Mouse (Mus musculus) urinary bladder, postnatal 25 days (tissue): ENCODE data around the gene Hsf2bp.
A peak's percentile ranks its signal among the peaks of the same experiment; 100 is the strongest.
"Not testable (repeated sequence)": the region's sequence is repeated elsewhere in the genome, so short reads cannot be mapped to it uniquely, and the experiment has no call there.

ENCODE experiments used
- DNase-seq: peaks from one replicate; pipeline ENCODE4 v3.0.0; 2022; ENCODE audit warnings: low spot score

The Hsf2bp gene

DNA sequence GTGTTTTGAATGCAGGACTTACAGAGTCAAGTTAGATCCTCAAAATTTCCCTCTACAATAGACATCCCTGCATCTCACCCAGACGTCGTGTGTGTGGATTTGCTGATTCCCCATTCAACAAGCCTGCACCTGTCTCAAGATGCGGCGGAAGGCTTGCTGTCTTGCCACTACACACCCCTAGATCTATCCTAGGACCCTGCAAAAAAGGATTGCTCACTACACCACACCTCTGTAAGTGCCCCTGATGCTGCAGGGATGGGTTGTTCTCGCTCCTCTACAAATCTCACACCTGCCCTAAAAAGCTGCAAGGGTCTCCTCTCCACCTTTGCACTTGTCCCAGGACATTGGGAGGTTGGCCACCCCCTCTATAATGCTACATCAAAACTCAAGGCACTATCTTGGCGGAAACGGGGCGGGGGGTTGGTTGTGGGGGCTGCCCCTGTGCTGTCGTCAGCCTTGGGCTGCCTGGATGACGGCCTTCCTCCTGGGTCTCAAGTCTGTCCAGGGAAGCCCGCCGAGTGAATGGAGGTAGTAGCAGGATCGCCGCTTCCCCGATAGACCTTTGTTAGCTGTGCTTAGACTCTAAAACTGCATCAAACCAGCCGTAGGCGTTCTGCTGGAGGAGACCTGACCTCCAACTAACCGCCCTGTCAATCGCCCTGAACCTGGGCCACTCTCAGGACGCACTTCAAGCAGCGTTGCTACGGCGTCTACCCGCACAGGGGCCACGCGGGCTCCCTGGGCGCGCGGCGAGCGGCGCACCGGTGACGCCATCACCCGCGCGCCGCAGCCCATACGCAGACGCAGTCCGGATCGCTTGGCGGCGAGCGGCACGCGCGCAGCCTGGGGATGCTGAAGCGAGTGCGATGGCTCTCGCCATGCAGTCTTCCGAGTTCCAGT lies at the start of gene Hsf2bp, which contains the start of gene Rrp1b:
Gene Hsf2bp, minus strand, starts transcription at position 741 of the 900 bp plus-strand sequence.
Gene Rrp1b, plus strand, starts transcription at position 492 of the 900 bp plus-strand sequence.
- DNase-seq, result peak; percentile 75

GRCm38 (mm10) chr17:32083351-32083750 lies 47.2 kb upstream of the Hsf2bp start:
- DNase-seq, result no peak

DNA sequence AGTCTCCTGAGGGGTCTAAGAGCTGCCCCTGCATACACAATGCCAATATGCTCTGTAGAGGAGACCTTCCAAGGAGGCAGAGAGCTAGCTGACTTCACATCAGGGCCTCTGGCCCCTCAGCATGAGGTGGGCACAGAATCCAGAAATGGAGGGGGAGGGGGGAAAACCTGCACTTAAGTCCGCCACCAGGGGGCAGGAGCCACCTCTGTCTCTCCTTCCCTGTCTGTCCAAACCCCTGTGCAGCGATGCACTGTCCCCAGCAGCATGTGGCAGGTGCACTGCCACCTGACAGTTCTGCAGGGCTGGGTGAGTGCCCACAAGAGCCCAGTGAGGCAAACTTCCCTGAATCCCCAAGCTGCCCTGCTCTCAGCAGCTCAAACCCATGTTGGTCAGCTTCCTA lies 39.0 kb upstream of the Hsf2bp start:
- DNase-seq, result peak; percentile 48

GRCm38 (mm10) chr17:32074658-32075057 lies 38.5 kb upstream of the Hsf2bp start:
- DNase-seq, result no peak

DNA sequence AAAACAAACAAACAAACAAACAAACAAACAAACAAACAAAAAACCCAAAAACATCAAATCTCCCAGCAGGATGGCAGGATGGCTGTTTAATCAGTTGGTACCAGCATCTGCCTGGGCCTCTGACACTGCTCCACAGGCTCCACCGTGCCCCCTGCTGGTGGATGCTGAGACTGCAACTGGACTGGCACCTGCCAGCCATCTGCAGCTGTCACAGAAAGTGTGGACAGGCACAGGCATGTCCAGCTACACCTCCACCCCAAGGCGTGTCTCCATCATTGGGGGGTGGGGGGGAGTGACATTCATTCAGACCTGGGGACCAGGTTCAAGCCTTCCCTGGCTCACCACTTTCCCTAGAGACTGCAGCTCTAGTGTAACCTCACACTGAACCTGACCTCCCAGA lies 37.2 kb upstream of the Hsf2bp start:
- peak; percentile 90 for DNase-seq

- DNase-seq, result no peak
Measured at GRCm38 (mm10) chr17:32068810-32069209, 32.7 kb upstream of the Hsf2bp start.

DNA sequence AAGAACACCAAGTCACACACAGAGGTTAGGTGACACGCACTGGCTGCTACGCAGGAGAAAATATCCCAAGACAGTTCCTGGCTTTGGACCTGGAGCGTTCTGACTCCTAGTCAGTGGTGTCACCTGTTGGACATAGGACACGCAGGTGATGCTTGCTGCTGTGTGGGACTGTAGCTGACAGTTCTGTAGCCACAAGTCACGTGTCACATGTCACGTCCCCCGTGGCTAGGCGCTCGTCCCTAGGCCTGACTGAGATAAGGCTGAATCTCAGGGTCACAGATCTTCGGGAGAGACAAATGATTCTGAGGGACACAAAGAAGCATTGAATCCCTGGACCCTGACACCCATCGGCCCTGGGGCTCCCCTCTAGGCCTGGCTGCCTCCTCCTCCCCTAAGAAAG lies 32.2 kb upstream of the Hsf2bp start:
- no peak for DNase-seq

- no peak for DNase-seq
Measured at GRCm38 (mm10) chr17:32067541-32067940, 31.4 kb upstream of the Hsf2bp start.

DNA sequence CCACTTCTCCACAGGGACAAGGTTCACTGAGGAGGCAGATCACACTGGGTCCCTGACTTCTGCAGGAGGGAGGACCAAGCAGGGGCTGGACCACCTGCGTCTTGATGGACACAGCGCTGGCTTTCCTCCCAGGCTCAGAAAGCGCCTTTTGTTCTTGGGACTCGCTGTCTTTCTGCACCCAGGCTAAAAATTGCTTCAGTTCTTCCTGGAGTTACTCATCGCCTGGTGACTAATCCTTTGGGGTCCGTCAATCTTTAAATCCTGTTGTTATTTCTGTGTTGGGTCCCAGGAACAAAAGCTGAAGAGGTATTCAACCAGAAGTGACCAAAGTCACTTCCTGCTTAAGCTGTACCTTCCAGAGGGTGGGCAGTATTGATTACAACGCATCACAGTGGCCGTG lies 28.6 kb upstream of the Hsf2bp start:
- not testable (repeated sequence) for DNase-seq

GRCm38 (mm10) chr17:32063654-32064053 lies 27.5 kb upstream of the Hsf2bp start:
- DNase-seq, result no peak

DNA sequence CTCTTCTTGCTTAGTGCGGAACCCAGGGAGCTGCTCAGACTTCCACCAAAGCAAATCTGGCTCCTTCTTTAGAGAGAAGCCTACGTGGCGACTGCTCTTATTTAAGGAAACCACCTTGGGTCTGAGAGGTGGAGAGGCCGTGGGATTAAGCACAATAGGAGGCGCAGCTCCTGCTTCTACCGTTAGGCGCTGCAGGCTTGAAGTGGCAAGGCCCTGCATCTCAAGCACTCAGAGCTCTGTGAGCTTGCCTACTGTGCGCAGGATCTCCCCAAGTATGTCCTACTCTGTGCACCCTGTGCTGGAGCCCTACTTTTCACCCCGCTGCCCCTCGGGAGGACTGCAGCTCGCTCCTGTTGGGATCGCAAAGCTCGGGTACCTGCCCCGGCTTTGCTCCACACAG lies 25.1 kb upstream of the Hsf2bp start:
- DNase-seq, result no peak

GRCm38 (mm10) chr17:32059084-32059483 lies 22.9 kb upstream of the Hsf2bp start:
- DNase-seq, result no peak

DNA sequence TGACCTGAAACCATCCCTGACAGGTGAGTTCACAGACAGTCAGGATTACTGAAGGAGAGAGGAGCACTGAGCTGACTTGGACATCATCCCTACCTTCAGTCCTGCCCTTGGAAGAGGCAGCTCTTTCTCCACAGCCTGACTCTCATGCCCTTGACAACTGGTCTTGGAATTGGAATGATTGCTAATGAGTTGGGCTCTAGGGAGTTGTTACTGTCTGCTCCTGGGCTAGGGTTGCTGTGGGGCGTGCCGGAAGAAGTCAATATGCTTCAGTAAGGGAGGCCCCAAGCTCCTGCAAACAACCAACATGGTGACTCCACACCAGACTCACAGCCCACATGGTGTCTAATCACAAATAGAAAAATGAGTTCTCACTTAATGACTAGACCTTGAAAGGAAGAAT lies 21.7 kb upstream of the Hsf2bp start:
- DNase-seq, result no peak

- DNase-seq, result no peak
Measured at GRCm38 (mm10) chr17:32053677-32054076, 17.5 kb upstream of the Hsf2bp start.

DNA sequence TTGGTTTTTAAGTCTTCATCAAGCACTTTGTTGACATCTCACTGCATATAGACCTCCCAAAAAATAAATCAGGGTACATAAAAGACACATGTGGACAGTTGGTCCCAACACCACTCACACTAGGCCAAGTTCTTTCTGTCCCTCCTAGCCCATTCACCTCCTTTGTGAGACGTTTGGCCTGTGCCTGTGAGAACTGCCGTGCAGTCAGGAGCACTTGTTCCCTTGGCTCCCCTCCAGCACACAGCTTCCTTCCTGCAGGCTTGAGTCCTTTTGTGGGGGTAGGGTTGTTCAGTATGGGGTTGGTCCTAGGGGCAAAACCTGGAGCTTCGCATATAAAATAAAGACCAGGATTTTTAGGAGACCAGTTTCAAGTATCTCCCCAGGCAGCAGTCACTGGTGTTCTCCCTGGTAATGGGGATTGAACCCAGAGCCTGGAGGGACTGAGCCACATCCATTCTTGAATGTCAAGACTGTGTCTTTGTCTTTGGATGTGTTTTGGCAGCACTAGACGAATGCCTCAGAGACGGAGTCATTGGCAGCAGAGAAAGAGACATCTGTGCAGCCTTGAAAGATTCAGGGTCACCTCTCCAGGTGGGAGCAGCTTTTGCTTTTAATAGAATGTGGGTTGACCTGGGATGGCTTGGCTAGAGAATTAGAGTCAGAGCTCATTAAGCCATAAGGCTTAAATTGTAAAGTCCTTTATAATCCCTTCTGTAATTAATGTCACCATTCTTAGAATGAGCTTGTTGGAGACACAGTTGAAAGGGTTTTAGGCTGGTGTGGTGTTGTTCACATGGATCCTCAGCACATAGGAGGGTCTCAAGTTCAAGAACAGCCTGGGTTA lies 16.3 kb upstream of the Hsf2bp start:
- DNase-seq, result no peak

- DNase-seq, result no peak
Measured at GRCm38 (mm10) chr17:32050609-32051008, 14.5 kb upstream of the Hsf2bp start.

GRCm38 (mm10) chr17:32049914-32050313 lies 13.8 kb upstream of the Hsf2bp start:
- DNase-seq, result no peak

DNA sequence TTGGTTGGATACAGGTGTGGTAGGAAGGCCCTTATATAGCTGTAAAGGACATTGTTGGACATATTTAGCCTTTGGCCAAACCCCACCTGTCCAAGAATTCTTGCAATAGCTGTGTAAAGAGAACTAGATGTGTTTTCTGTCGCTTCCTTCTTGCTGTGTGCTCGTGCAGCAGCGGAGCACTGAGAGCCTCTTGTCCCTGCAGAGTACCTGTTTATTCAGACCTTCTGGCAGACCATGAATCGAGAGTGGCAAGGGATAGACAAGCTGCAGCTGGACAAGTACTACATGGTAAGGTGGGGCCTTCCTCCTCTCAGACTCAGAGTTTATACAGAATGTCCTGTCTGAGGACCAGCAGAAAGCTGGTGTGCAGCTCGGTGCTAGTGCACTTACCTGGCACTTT lies 12.2 kb upstream of the Hsf2bp start:
- no peak for DNase-seq

DNA sequence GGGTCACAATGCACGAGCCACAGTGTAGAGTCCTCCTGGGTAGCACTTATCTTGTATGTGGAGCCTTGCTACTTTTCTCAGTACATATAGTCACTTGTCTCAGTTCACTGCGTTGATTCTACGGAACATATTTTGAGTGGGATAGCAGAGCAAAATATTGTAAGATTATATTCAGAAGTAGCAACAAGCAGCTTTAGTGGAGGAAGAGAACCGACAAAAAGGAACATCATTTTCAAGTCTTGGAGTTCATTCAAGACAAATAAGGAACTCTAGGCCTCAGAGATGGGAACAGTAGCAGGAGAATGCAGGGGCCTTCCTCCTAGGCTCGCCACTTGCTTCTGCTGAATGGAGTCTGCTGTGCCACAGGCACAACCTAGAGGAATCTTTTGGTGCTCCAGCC lies 10.4 kb upstream of the Hsf2bp start:
- DNase-seq, result no peak

GRCm38 (mm10) chr17:32040263-32040662 lies 4.1 kb upstream of the Hsf2bp start:
- no peak for DNase-seq

DNA sequence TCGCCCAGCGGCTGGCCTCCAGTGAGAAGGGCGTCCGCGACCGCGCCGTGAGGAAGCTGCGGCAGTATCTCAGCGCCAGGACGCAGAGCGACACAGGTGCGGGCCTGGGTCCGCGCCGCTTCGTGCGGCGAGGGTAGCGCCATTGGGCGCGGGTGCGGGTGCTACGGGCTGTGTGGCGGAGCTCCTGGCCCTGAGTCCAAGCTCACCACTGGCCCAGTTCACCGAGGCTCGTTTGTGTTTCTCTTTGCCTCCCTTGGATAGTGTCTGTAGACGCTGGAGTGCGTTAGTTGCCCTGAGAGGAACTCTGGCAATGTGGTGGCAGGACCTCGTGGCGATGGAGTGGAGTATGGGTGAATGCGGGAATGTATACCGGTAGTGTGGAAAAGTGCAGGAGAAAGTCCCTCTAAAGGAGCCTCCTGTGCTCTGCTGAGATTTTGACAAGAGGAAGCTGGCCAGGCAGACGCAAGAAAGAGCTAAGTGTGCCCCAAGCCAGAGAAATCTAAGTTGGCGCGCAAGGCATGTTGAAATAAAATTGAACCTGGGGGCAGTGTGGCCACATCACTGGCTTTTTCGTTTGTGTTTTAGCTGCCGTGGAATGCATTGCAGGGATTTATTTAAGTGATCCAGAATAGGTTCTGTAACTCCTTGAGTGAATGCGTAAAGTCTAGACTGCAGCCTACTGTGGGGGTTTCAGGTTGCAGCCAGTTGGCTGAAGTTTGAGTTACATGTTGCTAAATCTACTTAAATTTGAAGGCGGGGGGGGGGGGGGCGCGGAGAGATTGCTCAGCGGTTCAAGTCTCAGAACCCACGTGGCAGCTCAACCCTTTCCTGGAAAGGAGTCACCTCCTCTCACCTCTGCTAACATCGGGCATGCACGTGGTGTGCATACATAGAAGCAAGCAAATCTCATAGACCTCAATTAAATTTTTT lies 625 bp upstream of the Hsf2bp start:
- DNase-seq, result peak; percentile 13

- no peak for DNase-seq
Measured at GRCm38 (mm10) chr17:32034322-32034721, 1.8 kb downstream of the Hsf2bp start.
